Mouse (Mus musculus): ENCODE data around the gene Casp9.

DNA sequence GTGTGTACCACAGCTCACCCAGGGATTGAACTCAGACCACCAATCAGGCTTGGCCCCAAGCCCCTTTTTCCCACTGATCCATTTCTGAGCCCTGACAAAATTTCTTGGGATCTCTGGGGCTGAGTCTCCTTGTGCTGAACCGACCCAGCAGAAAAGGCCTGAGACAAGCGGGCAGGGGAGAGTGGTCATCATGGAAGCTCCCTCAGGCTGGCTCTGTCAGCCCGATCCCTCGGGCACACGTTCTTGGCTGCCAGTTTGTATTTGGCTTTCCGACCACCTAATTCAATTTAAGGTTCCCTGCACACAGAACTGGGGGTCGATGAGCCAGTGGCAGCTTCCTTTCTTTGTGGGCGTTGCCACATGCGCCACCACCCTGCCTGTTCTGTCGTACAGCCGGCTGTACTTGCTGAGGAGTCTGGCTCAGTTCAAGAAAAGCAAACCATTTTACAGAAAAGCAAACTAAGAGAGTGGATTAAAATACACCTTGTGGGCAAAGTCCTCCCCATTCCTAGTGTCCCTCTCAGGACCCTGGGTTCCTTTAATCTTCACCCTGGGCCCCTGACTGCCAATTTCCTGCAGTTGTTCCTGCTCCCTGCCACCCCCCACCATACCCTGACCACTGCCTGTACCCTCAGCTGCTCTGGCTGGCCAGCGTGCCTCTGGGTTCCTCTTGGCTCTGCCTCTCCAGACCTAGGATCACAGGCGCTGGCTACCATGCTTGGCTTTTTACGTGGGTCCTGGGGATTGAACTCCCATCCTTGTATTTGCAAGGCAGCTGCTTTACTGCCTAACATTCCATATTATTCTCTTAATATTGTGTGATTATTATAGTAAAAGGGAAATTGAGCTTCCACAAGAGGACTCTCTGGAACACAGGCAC lies 23.6 kb downstream of the Casp9 start:
- TF ChIP-seq CTCF (IDR thresholded peaks at IDR 0.05; ENCODE audit: insufficient read depth, low read length) (no peak), POLR2A (IDR thresholded peaks at IDR 0.05; ENCODE audit: borderline replicate concordance, extremely low read depth, low read depth, low read length) (no peak)

Measured in lung, adult 2 months (tissue).